Mouse (Mus musculus) embryonic fibroblast, embryonic 13.5 days (primary cell): ENCODE measurements at regions not wholly inside any gene's neighbourhood (a gene's known extent, or its start where the extent isn't known, plus 50 kb on each side); places are given as distances from the start of the nearest gene placed in this dataset.

Experiments used
- H3K27ac ChIP-seq: 2 replicates; pipeline ENCODE4 v1.5.1; 2012; ENCODE audit warnings: low read length, control low read depth, inconsistent platforms; ENCODE audit not compliant: insufficient read depth
- H3K4me1 ChIP-seq: 2 replicates; pipeline ENCODE4 v1.6.1; 2011; ENCODE audit warnings: low read length; ENCODE audit not compliant: control insufficient read depth, insufficient read depth
- H3K4me3 ChIP-seq: 2 replicates; pipeline ENCODE4 v1.5.1; 2011; ENCODE audit warnings: mild to moderate bottlenecking, control low read depth, low read length; ENCODE audit not compliant: insufficient read depth
- CTCF ChIP-seq: IDR thresholded peaks from 2 replicates; pipeline ENCODE4 v1.5.1; 2011; ENCODE audit warnings: mild to moderate bottlenecking, control low read depth, low read length, moderate library complexity, borderline replicate concordance; ENCODE audit not compliant: insufficient read depth
- POLR2A ChIP-seq: IDR thresholded peaks from 2 replicates; pipeline ENCODE4 v1.6.1; 2011; ENCODE audit warnings: low read depth, mild to moderate bottlenecking, control low read depth, low read length, moderate library complexity

DNA sequence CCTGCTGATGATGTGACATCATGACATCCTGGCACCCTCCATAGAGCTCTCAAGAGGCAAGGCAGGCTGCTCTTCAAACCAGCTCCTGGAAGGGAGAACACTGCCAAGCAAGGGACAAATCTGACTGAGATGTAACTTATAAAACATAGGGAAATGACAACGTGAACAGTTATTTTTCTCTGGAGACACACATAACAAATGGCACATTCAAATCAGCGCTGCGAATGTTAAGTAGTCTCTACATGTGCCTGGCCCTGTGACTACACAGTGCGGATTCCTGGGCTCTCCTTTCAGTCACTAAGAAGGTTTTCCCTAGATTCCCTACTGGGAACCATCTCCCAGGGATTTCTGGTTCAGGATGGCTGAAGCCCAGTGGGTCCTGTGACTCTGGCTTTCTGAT, 121.4 kb upstream of the Npvf start:
- TF ChIP-seq CTCF: no peak
- no peak for TF ChIP-seq POLR2A
- Histone ChIP-seq H3K4me1 (peaks cover 16% of the 10 kb centered on the region), H3K27ac (no peak overlapping the region)

DNA sequence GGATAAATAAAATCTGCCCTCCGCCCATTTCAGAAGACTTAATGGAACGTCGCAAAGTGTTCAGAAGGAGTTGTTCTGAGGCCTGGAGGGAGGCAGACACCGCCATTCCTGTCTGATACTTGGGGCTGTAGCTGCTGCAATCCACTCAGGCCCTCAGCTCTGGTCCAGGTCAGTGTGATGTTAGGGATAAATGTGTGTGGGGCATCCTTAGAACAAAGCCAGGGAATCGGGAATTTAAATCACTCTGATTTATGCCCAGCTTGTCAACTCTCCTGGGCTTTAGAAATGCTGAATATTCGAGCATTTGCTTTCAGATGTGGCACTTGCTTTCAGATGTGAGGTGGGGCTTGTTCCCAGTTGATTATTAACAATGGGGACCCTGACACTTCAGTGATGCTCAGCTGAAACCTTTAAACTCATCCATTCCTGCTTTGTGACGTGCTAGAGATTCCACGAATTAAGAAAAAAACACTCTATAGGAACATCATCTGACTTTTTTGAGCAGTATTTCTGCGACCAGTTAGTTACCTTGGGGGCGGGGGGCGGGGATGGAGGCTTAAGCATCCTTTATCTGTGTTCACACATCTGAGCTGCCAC, 122.1 kb upstream of the Npvf start:
- H3K27ac ChIP-seq: peak overlapping the region; percentile 68; the same call in 1 of the 2 replicates

More for the DNA sequence above, 121.4 kb upstream of the Npvf start:
- no peak overlapping the region for H3K4me3 ChIP-seq

DNA sequence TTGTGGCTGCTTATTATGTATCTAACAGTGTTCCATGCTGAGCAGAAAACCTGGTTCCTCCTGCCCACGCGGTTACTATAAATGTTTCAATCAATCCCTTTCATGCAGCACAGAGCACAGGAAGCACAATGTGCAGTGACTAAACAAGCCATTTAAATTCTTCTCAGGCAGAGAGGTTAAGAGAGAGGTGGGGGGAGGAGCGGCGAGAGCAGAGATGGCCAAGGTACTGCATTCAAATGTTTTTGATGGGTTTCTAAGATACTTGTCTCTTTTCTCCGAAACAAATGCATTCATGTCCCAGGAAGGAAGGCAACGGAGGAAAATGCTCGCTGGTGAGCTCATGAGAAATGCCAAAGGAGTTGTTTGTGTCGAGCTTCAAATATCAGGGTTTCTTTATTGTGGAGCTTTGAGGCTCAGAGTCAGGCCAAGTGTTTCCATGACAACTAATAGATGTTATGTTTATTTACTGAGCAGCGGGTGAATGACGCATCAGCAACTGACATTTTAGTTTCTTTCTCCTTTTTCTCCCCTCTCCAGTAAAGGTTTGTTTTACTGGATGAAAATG, 122.8 kb upstream of the Npvf start:
- H3K27ac ChIP-seq: peak overlapping the region; percentile 68
- H3K4me1 ChIP-seq: peaks cover 16% of the 10 kb centered on the region
- TF ChIP-seq POLR2A (no peak; the same call in 1 of the 2 replicates), CTCF (no peak)
- H3K4me3 ChIP-seq: peak overlapping the region; percentile 16; the same call in 1 of the 2 replicates

More for the DNA sequence above, 122.1 kb upstream of the Npvf start:
- Histone ChIP-seq H3K4me3 (no peak overlapping the region), H3K4me1 (peaks cover 16% of the 10 kb centered on the region)
- TF ChIP-seq POLR2A (no peak), CTCF (no peak)

DNA sequence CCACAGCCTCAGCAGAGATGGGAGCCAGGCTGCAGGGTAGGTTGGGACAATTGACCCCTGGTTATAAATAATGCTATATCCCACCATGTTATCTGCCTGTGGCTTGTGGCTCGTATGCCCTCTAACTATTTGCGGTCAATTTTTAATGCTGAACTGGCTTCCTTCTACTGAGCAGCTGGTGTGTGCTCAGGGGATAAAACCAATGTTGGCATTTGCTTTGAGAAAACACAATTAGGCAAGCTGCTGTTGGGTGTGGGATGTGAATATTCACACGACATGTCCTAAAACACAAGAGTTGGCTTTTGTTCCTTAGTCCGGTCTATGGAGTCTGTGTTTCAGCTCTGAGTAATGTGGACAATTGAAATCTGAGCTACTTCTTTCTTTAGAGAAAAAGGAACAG, 123.6 kb upstream of the Npvf start:
- Histone ChIP-seq H3K27ac (peak overlapping the region; percentile 68; the same call in 1 of the 2 replicates), H3K4me3 (no peak overlapping the region), H3K4me1 (peaks cover 16% of the 10 kb centered on the region)
- TF ChIP-seq POLR2A: no peak
- no peak for TF ChIP-seq CTCF

DNA sequence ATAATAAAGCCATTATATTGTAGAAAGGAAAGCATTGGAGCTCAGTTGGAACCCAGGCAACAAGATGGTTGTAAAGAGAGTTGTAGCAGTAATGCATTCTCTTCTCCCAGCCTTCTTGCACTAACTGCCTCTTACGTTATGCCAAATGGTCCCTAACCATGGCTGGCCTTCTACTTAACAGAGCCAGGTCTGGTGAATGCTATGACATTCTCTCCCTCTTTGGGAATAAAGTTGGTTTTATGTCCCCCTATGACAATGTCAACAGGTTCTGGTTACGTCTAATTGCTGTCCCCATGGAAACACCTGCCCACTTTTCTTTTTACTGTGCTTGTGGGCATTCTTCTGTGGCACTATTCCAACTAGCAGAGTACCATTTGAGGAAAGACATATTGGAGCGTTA, 126.4 kb upstream of the Npvf start:
- H3K4me1 ChIP-seq: peaks cover 16% of the 10 kb centered on the region
- H3K4me3 ChIP-seq: no peak overlapping the region
- no peak overlapping the region for H3K27ac ChIP-seq
- TF ChIP-seq POLR2A (no peak), CTCF (no peak)

DNA sequence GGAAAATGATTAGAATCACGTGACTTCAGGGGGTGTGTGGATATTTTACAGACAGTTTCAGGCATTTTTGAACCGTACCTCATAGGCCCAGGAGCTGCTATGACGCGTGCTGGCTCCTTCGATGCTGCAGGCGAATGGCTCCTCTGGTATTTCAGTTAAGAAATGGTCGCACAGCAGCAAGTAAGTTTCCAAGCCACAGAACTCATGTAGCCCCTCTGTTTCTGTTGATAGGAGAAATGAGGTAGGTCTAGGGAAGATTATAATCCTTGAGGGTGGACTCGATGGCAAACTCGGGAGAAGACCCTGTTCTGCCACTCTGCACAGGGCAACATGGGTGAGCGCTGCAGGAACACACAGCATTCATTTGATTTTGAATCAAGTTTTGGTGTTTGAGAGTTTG, 127.0 kb upstream of the Npvf start:
- TF ChIP-seq POLR2A (no peak), CTCF (no peak)
- Histone ChIP-seq H3K4me1 (peaks cover 14% of the 10 kb centered on the region), H3K4me3 (no peak overlapping the region), H3K27ac (no peak overlapping the region)

DNA sequence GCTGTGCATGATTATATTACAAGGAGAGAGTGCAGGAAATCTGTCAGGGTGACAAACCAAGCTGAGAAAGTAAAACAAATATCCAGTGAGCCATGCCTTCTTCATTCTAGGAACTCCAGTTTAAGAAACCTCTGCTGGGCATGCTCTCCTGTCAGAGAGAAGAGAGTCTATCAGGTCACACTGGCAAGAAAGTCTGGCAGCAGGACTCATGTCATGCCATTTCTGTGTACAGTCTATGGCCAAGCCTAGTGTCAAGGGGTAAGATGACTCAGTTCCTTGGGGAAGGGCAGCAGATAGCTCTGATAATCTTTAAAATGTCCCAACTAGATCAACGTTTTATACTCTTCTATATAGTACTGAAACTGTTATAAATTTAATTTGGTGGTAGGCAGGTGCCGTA, 128.0 kb upstream of the Npvf start:
- Histone ChIP-seq H3K27ac (no peak overlapping the region), H3K4me3 (no peak overlapping the region), H3K4me1 (peaks cover 6% of the 10 kb centered on the region)
- TF ChIP-seq POLR2A (no peak), CTCF (no peak)

- Histone ChIP-seq H3K4me1 (no peaks in the 10 kb centered on the region), H3K4me3 (no peak overlapping the region), H3K27ac (no peak overlapping the region)
- TF ChIP-seq POLR2A: no peak
- TF ChIP-seq CTCF: no peak
These were observed 129.3 kb upstream of the Npvf start for GRCm38 (mm10) chr6:50783494-50783893.

GRCm38 (mm10) chr6:50784381-50784780, 130.1 kb upstream of the Npvf start:
- no peak for TF ChIP-seq POLR2A
- no peak for TF ChIP-seq CTCF
- H3K4me1 ChIP-seq: no peaks in the 10 kb centered on the region
- no peak overlapping the region for H3K4me3 ChIP-seq
- no peak overlapping the region for H3K27ac ChIP-seq

DNA sequence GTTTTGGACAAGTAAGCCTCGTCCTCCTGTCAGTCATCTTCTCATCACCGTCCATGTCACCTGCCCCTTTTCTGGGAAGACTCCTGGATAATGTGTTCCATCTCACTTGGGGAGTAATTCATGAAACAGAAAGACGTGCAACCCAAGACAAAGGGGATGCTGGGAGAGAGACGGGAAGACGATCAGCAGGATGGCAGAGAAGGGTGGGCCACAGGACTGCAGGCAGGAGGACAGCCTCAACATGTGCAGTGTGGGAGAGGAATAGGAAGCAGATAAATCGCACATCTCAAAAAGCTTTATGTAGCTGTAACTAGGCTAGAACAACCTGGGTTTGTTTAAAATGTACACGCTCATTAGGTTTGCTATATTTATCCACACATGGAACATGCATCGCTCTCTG, 133.4 kb upstream of the Npvf start:
- TF ChIP-seq POLR2A (no peak), CTCF (no peak)
- H3K27ac ChIP-seq: no peak overlapping the region
- no peak overlapping the region for H3K4me3 ChIP-seq

More for the DNA sequence above, 133.4 kb upstream of the Npvf start:
- H3K4me1 ChIP-seq: no peaks in the 10 kb centered on the region
